Mouse (Mus musculus) MEL (cell line): ENCODE results near the gene Dcun1d1. TPM values are rescaled to one million over a fixed set of nuclear protein-coding genes. Genes with fewer than 3 reads are reported as not detected.

Experiments
- DNase-seq: peaks from one replicate; pipeline ENCODE4 v3.0.0; 2011; ENCODE audit warnings: low read depth, low spot score
- H3K27ac ChIP-seq: 2 replicates; pipeline ENCODE4 v1.5.1; 2012; ENCODE audit warnings: low read depth, mild to moderate bottlenecking, control low read depth, low read length, moderate library complexity; ENCODE audit not compliant: control insufficient read depth
- H3K27me3 ChIP-seq, 2 experiments: fragments of 150-350 bp in 1 of 2; sonication (generic) in 1 of 2; 2 replicates each; pipeline ENCODE4 v1.6.1; 2012; ENCODE audit warnings: low read length in 2 of 2, mild to moderate bottlenecking in 2 of 2, improper control_type of control experiment in 1 of 2, moderate library complexity in 1 of 2; ENCODE audit not compliant: insufficient read depth in 2 of 2, control insufficient read depth in 1 of 2
- H3K36me3 ChIP-seq, 2 experiments: 2 replicates each; pipeline ENCODE4 v1.6.1; 2012 to 2014; ENCODE audit warnings: low read length in 2 of 2, improper control_type of control experiment in 1 of 2, inconsistent platforms in 1 of 2, mild to moderate bottlenecking in 1 of 2; ENCODE audit not compliant: insufficient read depth in 2 of 2, control insufficient read depth in 1 of 2
- H3K4me1 ChIP-seq, 2 experiments: fragments of 150-350 bp in 1 of 2; sonication (generic) in 1 of 2; 2 replicates each; pipeline ENCODE4 v1.6.1; 2012; ENCODE audit warnings: low read length in 2 of 2, improper control_type of control experiment in 1 of 2, mild to moderate bottlenecking in 1 of 2; ENCODE audit not compliant: insufficient read depth in 2 of 2, control insufficient read depth in 1 of 2
- H3K4me3 ChIP-seq, 2 experiments: fragments of 150-350 bp in 1 of 2; sonication (generic) in 1 of 2; 2 replicates each; pipeline ENCODE4 v1.5.1; 2012; ENCODE audit warnings: low read depth in 2 of 2, low read length in 2 of 2, mild to moderate bottlenecking in 2 of 2, moderate library complexity in 2 of 2, control low read depth in 1 of 2, improper control_type of control experiment in 1 of 2; ENCODE audit not compliant: control insufficient read depth in 1 of 2, insufficient read depth in 1 of 2
- H3K79me2 ChIP-seq: 2 replicates; pipeline ENCODE4 v1.6.1; 2012; ENCODE audit warnings: mild to moderate bottlenecking, low read length, moderate library complexity; ENCODE audit not compliant: control insufficient read depth, poor library complexity, insufficient read depth
- H3K9ac ChIP-seq: 2 replicates; pipeline ENCODE4 v1.6.1; 2012; ENCODE audit warnings: low read depth, mild to moderate bottlenecking, control low read depth, low read length, moderate library complexity; ENCODE audit not compliant: control insufficient read depth, poor library complexity, severe bottlenecking
- H3K9me3 ChIP-seq: fragments of 150-350 bp; sonication (generic); replicated peaks from 2 replicates; pipeline ENCODE4 v1.6.1; 2012; ENCODE audit warnings: mild to moderate bottlenecking, low read length, improper control_type of control experiment, moderate library complexity; ENCODE audit not compliant: insufficient read depth
- BHLHE40 ChIP-seq: IDR thresholded peaks from 2 replicates; pipeline ENCODE4 v1.6.1; 2012; ENCODE audit warnings: low read depth, mild to moderate bottlenecking, inconsistent platforms, low read length, improper control_type of control experiment, borderline replicate concordance
- CHD2 ChIP-seq: IDR thresholded peaks from 2 replicates; pipeline ENCODE4 v1.6.1; 2011; ENCODE audit warnings: low read length, improper control_type of control experiment
- CTCF ChIP-seq, 3 experiments: IDR thresholded peaks in 2 of 3; conservative IDR thresholded peaks in 1 of 3; 2 replicates each; pipeline ENCODE4 v1.5.1; 2011 to 2012; ENCODE audit warnings: low read length in 3 of 3, low read depth in 2 of 3, mild to moderate bottlenecking in 2 of 3, improper control_type of control experiment in 1 of 3, inconsistent platforms in 1 of 3, mixed read lengths in 1 of 3, moderate library complexity in 1 of 3; ENCODE audit not compliant: control insufficient read depth in 1 of 3, insufficient read depth in 1 of 3, poor library complexity in 1 of 3, severe bottlenecking in 1 of 3
- E2F4 ChIP-seq: IDR thresholded peaks from 2 replicates; pipeline ENCODE4 v1.6.1; 2011; ENCODE audit warnings: low read depth, low read length, improper control_type of control experiment, borderline replicate concordance
- ELF1 ChIP-seq: IDR thresholded peaks from 2 replicates; pipeline ENCODE4 v1.6.1; 2014; ENCODE audit warnings: low read depth, mild to moderate bottlenecking, inconsistent platforms, low read length, improper control_type of control experiment, moderate library complexity
- ETS1 ChIP-seq: IDR thresholded peaks from 2 replicates; pipeline ENCODE4 v1.6.1; 2012; ENCODE audit warnings: low read depth, mild to moderate bottlenecking, inconsistent platforms, low read length, improper control_type of control experiment, moderate library complexity
- GABPA ChIP-seq: IDR thresholded peaks from 2 replicates; pipeline ENCODE4 v1.6.1; 2012; ENCODE audit warnings: low read depth, mild to moderate bottlenecking, inconsistent platforms, low read length, improper control_type of control experiment, moderate library complexity
- GATA1 ChIP-seq: IDR thresholded peaks from 2 replicates; pipeline ENCODE4 v1.6.1; 2011; ENCODE audit warnings: low read depth, low read length, improper control_type of control experiment
- HCFC1 ChIP-seq: IDR thresholded peaks from 2 replicates; pipeline ENCODE4 v1.6.1; 2012; ENCODE audit warnings: low read depth, mild to moderate bottlenecking, inconsistent platforms, low read length, improper control_type of control experiment, moderate library complexity
- KAT2A ChIP-seq: conservative IDR thresholded peaks from 2 replicates; pipeline ENCODE4 v1.6.1; 2012; ENCODE audit warnings: low read depth, low read length, improper control_type of control experiment, inconsistent platforms
- MAFK ChIP-seq: IDR thresholded peaks from 2 replicates; pipeline ENCODE4 v1.6.1; 2011; ENCODE audit warnings: low read depth, mild to moderate bottlenecking, low read length, improper control_type of control experiment, borderline replicate concordance
- MAX ChIP-seq: IDR thresholded peaks from 2 replicates; pipeline ENCODE4 v1.6.1; 2011; ENCODE audit warnings: low read length, improper control_type of control experiment
- MAZ ChIP-seq: IDR thresholded peaks from 2 replicates; pipeline ENCODE4 v1.6.1; 2012; ENCODE audit warnings: low read depth, mild to moderate bottlenecking, inconsistent platforms, low read length, improper control_type of control experiment
- MEF2A ChIP-seq: IDR thresholded peaks from 2 replicates; pipeline ENCODE4 v1.6.1; 2014; ENCODE audit warnings: low read depth, mild to moderate bottlenecking, inconsistent platforms, low read length, improper control_type of control experiment; ENCODE audit not compliant: poor library complexity, insufficient replicate concordance, severe bottlenecking; ENCODE audit errors: extremely low read depth
- MYB ChIP-seq: IDR thresholded peaks from 2 replicates; pipeline ENCODE4 v1.6.1; 2011; ENCODE audit warnings: mild to moderate bottlenecking, low read depth, low read length, improper control_type of control experiment
- MYC ChIP-seq: IDR thresholded peaks from 2 replicates; pipeline ENCODE4 v1.6.1; 2011; ENCODE audit warnings: low read depth, mild to moderate bottlenecking, low read length, improper control_type of control experiment, moderate library complexity
- NELFE ChIP-seq: IDR thresholded peaks from 2 replicates; pipeline ENCODE4 v1.6.1; 2011; ENCODE audit warnings: low read depth, low read length, improper control_type of control experiment
- NRF1 ChIP-seq: IDR thresholded peaks from 2 replicates; pipeline ENCODE4 v1.6.1; 2014; ENCODE audit warnings: low read depth, mild to moderate bottlenecking, inconsistent platforms, low read length, improper control_type of control experiment, moderate library complexity; ENCODE audit not compliant: poor library complexity, insufficient read depth, severe bottlenecking
- POLR2AphosphoS5 ChIP-seq: IDR thresholded peaks from 2 replicates; pipeline ENCODE4 v1.6.1; 2012; ENCODE audit warnings: low read depth, borderline replicate concordance, mild to moderate bottlenecking, inconsistent platforms, low read length, moderate library complexity, mixed read lengths
- RAD21 ChIP-seq: IDR thresholded peaks from 2 replicates; pipeline ENCODE4 v1.6.1; 2011; ENCODE audit warnings: mild to moderate bottlenecking, low read depth, low read length, improper control_type of control experiment
- RCOR1 ChIP-seq: IDR thresholded peaks from 2 replicates; pipeline ENCODE4 v1.6.1; 2012; ENCODE audit warnings: low read depth, mild to moderate bottlenecking, inconsistent platforms, low read length, improper control_type of control experiment
- SIN3A ChIP-seq: IDR thresholded peaks from 2 replicates; pipeline ENCODE4 v1.6.1; 2012; ENCODE audit warnings: low read length, improper control_type of control experiment, inconsistent platforms
- SMC3 ChIP-seq: IDR thresholded peaks from 2 replicates; pipeline ENCODE4 v1.6.1; 2011; ENCODE audit warnings: low read depth, low read length, improper control_type of control experiment
- TAL1 ChIP-seq: IDR thresholded peaks from 2 replicates; pipeline ENCODE4 v1.6.1; 2012; ENCODE audit warnings: mild to moderate bottlenecking, inconsistent platforms, low read length, moderate library complexity, mixed read lengths
- TBP ChIP-seq: IDR thresholded peaks from 2 replicates; pipeline ENCODE4 v1.8.0; 2011; ENCODE audit warnings: low read depth, low read length, improper control_type of control experiment
- UBTF ChIP-seq: IDR thresholded peaks from 2 replicates; pipeline ENCODE4 v1.6.1; 2012; ENCODE audit warnings: low read depth, mild to moderate bottlenecking, inconsistent platforms, low read length, improper control_type of control experiment, moderate library complexity, borderline replicate concordance; ENCODE audit not compliant: insufficient read depth
- USF1 ChIP-seq: IDR thresholded peaks from 2 replicates; pipeline ENCODE4 v1.6.1; 2014; ENCODE audit warnings: low read depth, mild to moderate bottlenecking, inconsistent platforms, low read length, improper control_type of control experiment, moderate library complexity
- USF2 ChIP-seq, 2 experiments: IDR thresholded peaks; 2 replicates each; pipeline ENCODE4 v1.6.1; 2011 to 2012; ENCODE audit warnings: improper control_type of control experiment in 2 of 2, low read length in 2 of 2, borderline replicate concordance in 1 of 2, inconsistent platforms in 1 of 2, low read depth in 1 of 2, mild to moderate bottlenecking in 1 of 2; ENCODE audit not compliant: insufficient read depth in 1 of 2
- ZC3H11A ChIP-seq: IDR thresholded peaks from 2 replicates; pipeline ENCODE4 v1.6.1; 2012; ENCODE audit warnings: low read depth, mild to moderate bottlenecking, inconsistent platforms, low read length, improper control_type of control experiment
- ZNF384 ChIP-seq: IDR thresholded peaks from 2 replicates; pipeline ENCODE4 v1.6.1; 2012; ENCODE audit warnings: low read depth, mild to moderate bottlenecking, inconsistent platforms, low read length, improper control_type of control experiment
- polyA plus RNA-seq, 2 experiments: library from polyadenylated mRNA; stranded (reverse) in 1 of 2; unstranded in 1 of 2; fragments of >175 nt in 1 of 2; fragments of >200 nt in 1 of 2; gene quantifications; 2 replicates each; pipeline versions ENCODE4 v1.2.1 to v1.2.4; 2012; ENCODE audit warnings: low replicate concordance in 2 of 2, low read depth in 1 of 2; ENCODE audit not compliant: insufficient read length in 2 of 2, insufficient read depth in 1 of 2, missing spikeins in 1 of 2
- total RNA-seq: library from RNA; depleted of rRNA; stranded (reverse); fragments of 300-350 nt; gene quantifications from 2 replicates; pipeline ENCODE4 v1.2.3, GENCODE M21; 2012

The Dcun1d1 gene
- total and polyA plus RNA-seq, 3 experiments = 20.8 to 35.1 (median 32.7) TPM

GRCm38 (mm10) chr3:35924007-35924406 is 13.2 kb downstream of the Dcun1d1 start:
- H3K4me3 ChIP-seq = peak overlapping the region in 1 of 2 experiments; percentile 35; a peak in 2 of 4 replicates
- peaks cover 44% of the 10 kb centered on the region for H3K79me2 ChIP-seq
- TF ChIP-seq ETS1 (no peak), RAD21 (no peak), SMC3 (no peak), E2F4 (no peak), GABPA (no peak), GATA1 (no peak), NELFE (no peak), BHLHE40 (no peak), POLR2AphosphoS5 (no peak), ELF1 (no peak), ZNF384 (no peak), ZC3H11A (no peak), USF2 (IDR thresholded peaks at IDR 0.05; ENCODE audit: borderline replicate concordance in 1 of 2, insufficient read depth in 1 of 2, low read depth in 1 of 2, low read length in 2 of 2) (no peak)
- peaks cover 2 to 31% of the 10 kb centered on the region in 2 experiments; a peak in 3 of 4 replicates for H3K36me3 ChIP-seq
- peak overlapping the region; percentile 84 for H3K27ac ChIP-seq
- H3K27me3 ChIP-seq = no peaks in the 10 kb centered on the region
- H3K4me1 ChIP-seq = peaks cover 20 to 25% of the 10 kb centered on the region in 2 experiments
- DNase-seq = no peak
- H3K9ac ChIP-seq = no peak overlapping the region; the same call in 1 of the 2 replicates
- H3K9me3 ChIP-seq = no peaks in the 10 kb centered on the region

- peaks cover 2 to 28% of the 10 kb centered on the region in 2 experiments; a peak in 3 of 4 replicates for H3K36me3 ChIP-seq
- H3K27me3 ChIP-seq = no peaks in the 10 kb centered on the region
- peaks cover 19 to 23% of the 10 kb centered on the region in 2 experiments for H3K4me1 ChIP-seq
- peaks cover 39% of the 10 kb centered on the region for H3K79me2 ChIP-seq
- peak overlapping the region; percentile 46 for H3K9ac ChIP-seq
- H3K9me3 ChIP-seq = no peaks in the 10 kb centered on the region
- peak overlapping the region; percentile 84 for H3K27ac ChIP-seq
- DNase-seq = peak; percentile 90
- peak overlapping the region in 1 of 2 experiments; percentile 42; a peak in 2 of 4 replicates for H3K4me3 ChIP-seq
- TF ChIP-seq TBP (peak; percentile 64), TAL1 (peak; percentile 99), MAX (peak; percentile 47; the same call in 1 of the 2 replicates), MAZ (peak; percentile 69), MYC (0 out of 2 replicates have a peak, but pooled peaks have one; percentile 54), HCFC1 (peak; percentile 59), CHD2 (no peak), MYB (peak; percentile 57; the same call in 1 of the 2 replicates), BHLHE40 (no peak; the same call in none of the 2 replicates), GABPA (no peak), SMC3 (no peak), RCOR1 (peak; percentile 82), ETS1 (peak; percentile 86), MAFK (0 out of 2 replicates have a peak, but pooled peaks have one; percentile 28), UBTF (peak; percentile 78; the same call in 1 of the 2 replicates), SIN3A (peak; percentile 83), CTCF (IDR thresholded peaks at IDR 0.05 in 2 of 3, conservative IDR thresholded peaks at IDR 0.05 in 1 of 3; ENCODE audit: control insufficient read depth in 1 of 3, insufficient read depth in 1 of 3, low read depth in 2 of 3, low read length in 3 of 3, poor library complexity in 1 of 3, severe bottlenecking in 1 of 3) (no peak), MEF2A (no peak), GATA1 (peak; percentile 97), KAT2A (no peak), USF1 (no peak), NRF1 (no peak), ZNF384 (no peak; the same call in 1 of the 2 replicates)
Measured at GRCm38 (mm10) chr3:35923495-35923894, 13.8 kb downstream of the Dcun1d1 start.
